Mouse (Mus musculus) megakaryocyte, embryonic 14.5 days (primary cell): ENCODE measurements around the gene Cers6. TPM values are rescaled to one million over a fixed set of nuclear protein-coding genes. Genes with fewer than 3 reads are reported as not detected.

Source experiments
- H3K27me3 ChIP-seq: replicated peaks from 2 replicates; pipeline ENCODE3; 2012; ENCODE audit warnings: inconsistent platforms
- H3K36me3 ChIP-seq: replicated peaks from 2 replicates; pipeline ENCODE3; 2012; ENCODE audit warnings: low read length, inconsistent platforms, mixed read lengths
- H3K4me1 ChIP-seq: 2 replicates; pipeline ENCODE4 v1.6.1; 2012; ENCODE audit warnings: inconsistent platforms
- H3K4me3 ChIP-seq: replicated peaks from 2 replicates; pipeline ENCODE3; 2012; ENCODE audit warnings: moderate library complexity, mild to moderate bottlenecking, inconsistent platforms
- H3K9me3 ChIP-seq: 2 replicates; pipeline ENCODE4 v1.6.1; 2012; ENCODE audit warnings: inconsistent platforms
- FLI1 ChIP-seq: IDR thresholded peaks from 2 replicates; pipeline ENCODE4 v1.6.1; 2012; ENCODE audit warnings: low read length, inconsistent platforms, mixed read lengths
- GATA1 ChIP-seq: IDR thresholded peaks from 3 replicates; pipeline ENCODE4 v1.6.1; 2012; ENCODE audit warnings: mixed read lengths, low read length, inconsistent platforms, borderline replicate concordance
- polyA plus RNA-seq: library from polyadenylated mRNA; stranded (reverse); fragments of >175 nt; gene quantifications from 2 replicates; pipeline ENCODE4 v1.2.3, GENCODE M21; 2012; ENCODE audit warnings: low replicate concordance; ENCODE audit not compliant: insufficient read depth

Gene Cers6
- polyA plus RNA-seq, 1 experiment = 3.2 TPM

GRCm38 (mm10) chr2:68879071-68879651 lies 17.9 kb downstream of the Cers6 start:
- peaks cover 41% of the 10 kb centered on the region for H3K4me1 ChIP-seq
- peaks cover 8% of the 10 kb centered on the region for H3K9me3 ChIP-seq
- H3K27me3 ChIP-seq = peaks cover 4% of the 10 kb centered on the region
- H3K4me3 ChIP-seq = no peak overlapping the region
- TF ChIP-seq FLI1 = no peak
- TF ChIP-seq GATA1 = no peak
- H3K36me3 ChIP-seq = peaks cover 26% of the 10 kb centered on the region

GRCm38 (mm10) chr2:68884573-68884972 lies 23.3 kb downstream of the Cers6 start:
- Histone ChIP-seq H3K9me3 (no peaks in the 10 kb centered on the region), H3K27me3 (no peaks in the 10 kb centered on the region), H3K4me1 (peaks cover 40% of the 10 kb centered on the region), H3K4me3 (no peak overlapping the region), H3K36me3 (peaks cover 17% of the 10 kb centered on the region)
- TF ChIP-seq FLI1 (no peak), GATA1 (no peak)

- no peaks in the 10 kb centered on the region for H3K9me3 ChIP-seq
- no peaks in the 10 kb centered on the region for H3K27me3 ChIP-seq
- H3K4me1 ChIP-seq = peaks cover 42% of the 10 kb centered on the region
Observed at GRCm38 (mm10) chr2:68885206-68885605, 24.0 kb downstream of the Cers6 start.

GRCm38 (mm10) chr2:68885766-68886496 lies 24.7 kb downstream of the Cers6 start:
- no peak overlapping the region for H3K4me3 ChIP-seq
- H3K4me1 ChIP-seq = peaks cover 40% of the 10 kb centered on the region
- TF ChIP-seq GATA1 (no peak), FLI1 (no peak)
- H3K36me3 ChIP-seq = peaks cover 12% of the 10 kb centered on the region
- no peaks in the 10 kb centered on the region for H3K27me3 ChIP-seq
- no peaks in the 10 kb centered on the region for H3K9me3 ChIP-seq

More at GRCm38 (mm10) chr2:68885206-68885605, 24.0 kb downstream of the Cers6 start:
- TF ChIP-seq FLI1 = no peak
- TF ChIP-seq GATA1 = no peak
- Histone ChIP-seq H3K36me3 (peaks cover 17% of the 10 kb centered on the region), H3K4me3 (no peak overlapping the region)

GRCm38 (mm10) chr2:68886661-68887060 lies 25.4 kb downstream of the Cers6 start:
- Histone ChIP-seq H3K27me3 (no peaks in the 10 kb centered on the region), H3K4me3 (no peak overlapping the region), H3K9me3 (no peaks in the 10 kb centered on the region), H3K4me1 (peaks cover 40% of the 10 kb centered on the region), H3K36me3 (peaks cover 10% of the 10 kb centered on the region)
- no peak for TF ChIP-seq GATA1
- TF ChIP-seq FLI1 = no peak

GRCm38 (mm10) chr2:68888094-68888705 lies 27.0 kb downstream of the Cers6 start:
- Histone ChIP-seq H3K4me1 (peaks cover 46% of the 10 kb centered on the region), H3K36me3 (peaks cover 2% of the 10 kb centered on the region), H3K9me3 (no peaks in the 10 kb centered on the region), H3K27me3 (no peaks in the 10 kb centered on the region), H3K4me3 (no peak overlapping the region)
- no peak for TF ChIP-seq FLI1
- no peak for TF ChIP-seq GATA1

GRCm38 (mm10) chr2:68889661-68890170 lies 28.5 kb downstream of the Cers6 start:
- no peaks in the 10 kb centered on the region for H3K9me3 ChIP-seq
- peaks cover 46% of the 10 kb centered on the region for H3K4me1 ChIP-seq
- TF ChIP-seq GATA1 (no peak), FLI1 (no peak)
- H3K27me3 ChIP-seq = no peaks in the 10 kb centered on the region
- H3K36me3 ChIP-seq = no peaks in the 10 kb centered on the region
- no peak overlapping the region for H3K4me3 ChIP-seq

- Histone ChIP-seq H3K4me1 (peaks cover 43% of the 10 kb centered on the region), H3K9me3 (no peaks in the 10 kb centered on the region), H3K36me3 (peaks cover 4% of the 10 kb centered on the region), H3K4me3 (no peak overlapping the region), H3K27me3 (no peaks in the 10 kb centered on the region)
- no peak for TF ChIP-seq FLI1
- no peak for TF ChIP-seq GATA1
Observed at GRCm38 (mm10) chr2:68892476-68892875, 31.2 kb downstream of the Cers6 start.

- Histone ChIP-seq H3K27me3 (no peaks in the 10 kb centered on the region), H3K4me3 (no peak overlapping the region), H3K4me1 (peaks cover 38% of the 10 kb centered on the region), H3K36me3 (peaks cover 16% of the 10 kb centered on the region), H3K9me3 (0 out of 2 replicates have a peak, but pooled peaks cover 3% of the 10 kb centered on the region)
- no peak for TF ChIP-seq FLI1
- no peak for TF ChIP-seq GATA1
Observed at GRCm38 (mm10) chr2:68895044-68895764, 34.0 kb downstream of the Cers6 start.
